Mouse (Mus musculus) embryonic facial prominence, embryonic 11.5 days (tissue): ENCODE measurements at regions not wholly inside any gene's neighbourhood (a gene's known extent, or its start where the extent isn't known, plus 50 kb on each side); places are given as distances from the start of the nearest gene placed in this dataset.

Experiments
- ATAC-seq: fragments of 200-750 bp; cut with Nextera tagmentation; replicated peaks from 2 replicates; pipeline ENCODE4 v1.8.0; 2017; ENCODE audit warnings: low read depth; ENCODE audit not compliant: insufficient number of reproducible peaks, low FRiP score, low TSS enrichment
- DNase-seq: peaks from one replicate; pipeline ENCODE4 v3.0.0-alpha.2; 2015; ENCODE audit warnings: low spot score
- H3K27ac ChIP-seq: fragments of 300-500 bp; sonication (generic); replicated peaks from 2 replicates; pipeline ENCODE4 v1.5.1; 2014; ENCODE audit warnings: mild to moderate bottlenecking, low read depth, low read length, control low read depth
- H3K27me3 ChIP-seq: fragments of 300-500 bp; sonication (generic); 2 replicates; pipeline ENCODE4 v1.6.1; 2014; ENCODE audit warnings: mild to moderate bottlenecking, low read length, moderate library complexity, mixed read lengths; ENCODE audit not compliant: control insufficient read depth, insufficient read depth
- H3K36me3 ChIP-seq: fragments of 300-500 bp; sonication (generic); replicated peaks from 2 replicates; pipeline ENCODE4 v1.6.1; 2014; ENCODE audit warnings: low read depth, mild to moderate bottlenecking, low read length, moderate library complexity, mixed read lengths; ENCODE audit not compliant: control insufficient read depth, insufficient read depth
- H3K4me1 ChIP-seq: fragments of 300-500 bp; sonication (generic); 2 replicates; pipeline ENCODE4 v1.6.1; 2014; ENCODE audit warnings: low read length, mixed read lengths; ENCODE audit not compliant: control insufficient read depth, insufficient read depth
- H3K4me2 ChIP-seq: fragments of 300-500 bp; sonication (generic); 2 replicates; pipeline ENCODE4 v1.6.1; 2014; ENCODE audit warnings: low read depth, mild to moderate bottlenecking, control low read depth, low read length, moderate library complexity
- H3K4me3 ChIP-seq: fragments of 300-500 bp; sonication (generic); 2 replicates; pipeline ENCODE4 v1.5.1; 2014; ENCODE audit warnings: low read depth, low read length, control low read depth
- H3K9ac ChIP-seq: fragments of 300-500 bp; sonication (generic); replicated peaks from 2 replicates; pipeline ENCODE4 v1.6.1; 2014; ENCODE audit warnings: mild to moderate bottlenecking, control low read depth, low read length
- H3K9me3 ChIP-seq: fragments of 300-500 bp; sonication (generic); replicated peaks from 2 replicates; pipeline ENCODE4 v1.6.1; 2016; ENCODE audit warnings: mild to moderate bottlenecking, low read length, inconsistent platforms, mixed read lengths; ENCODE audit not compliant: control insufficient read depth
- WGBS: fragments of 180-500 bp; shearing (Covaris S2); extraction: QIAGEN DNeasy Blood & Tissue Kit; methylation state at CpG from one replicate; pipeline ENCODE4 v1.1.7; 2014; 5-methylcytosine and 5-hydroxymethylcytosine counted together

- no peak overlapping the region for H3K4me2 ChIP-seq
- no peaks in the 10 kb centered on the region for H3K27me3 ChIP-seq
- H3K9ac ChIP-seq: no peak overlapping the region
- no peaks in the 10 kb centered on the region for H3K36me3 ChIP-seq
- no peaks in the 10 kb centered on the region for H3K4me1 ChIP-seq
- ATAC-seq (no peak), DNase-seq (no peak)
- H3K27ac ChIP-seq: no peak overlapping the region
- no peaks in the 10 kb centered on the region for H3K9me3 ChIP-seq
- 84% methylated on average over 1 of the region's 1 CpGs for WGBS
- no peak overlapping the region for H3K4me3 ChIP-seq
These were observed 119.8 kb downstream of the Tbr1 start for GRCm38 (mm10) chr2:61922496-61922895.

GRCm38 (mm10) chr2:61938296-61938695 is 108.0 kb upstream of the Slc4a10 start:
- Histone ChIP-seq H3K9ac (no peak overlapping the region), H3K4me1 (no peaks in the 10 kb centered on the region), H3K9me3 (no peaks in the 10 kb centered on the region), H3K36me3 (no peaks in the 10 kb centered on the region), H3K4me3 (no peak overlapping the region), H3K27ac (no peak overlapping the region), H3K4me2 (no peak overlapping the region), H3K27me3 (no peaks in the 10 kb centered on the region)
- WGBS: 80% methylated on average over 2 of the region's 2 CpGs
- ATAC-seq: no peak
- DNase-seq: no peak

DNA sequence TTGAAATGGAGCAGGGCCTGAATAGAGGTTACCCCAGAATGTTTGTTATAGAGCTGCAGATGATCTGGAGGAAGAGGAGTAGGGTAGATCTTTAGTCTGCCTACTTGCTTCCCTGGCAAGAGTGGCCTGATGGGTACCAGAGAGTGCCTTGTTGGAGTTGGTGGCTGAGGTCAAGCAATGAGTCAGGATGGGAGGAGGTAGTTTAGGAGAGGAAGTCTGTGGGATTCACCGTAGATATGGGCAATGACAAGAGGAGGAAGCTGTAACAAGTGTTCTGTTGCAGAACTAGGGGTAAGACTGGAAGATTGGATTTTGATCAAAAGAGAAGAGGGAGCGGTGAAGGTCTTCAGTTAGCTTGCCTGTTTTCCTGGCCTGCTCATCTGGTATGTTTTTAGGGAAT is 80.3 kb upstream of the Slc4a10 start:
- ATAC-seq (no peak), DNase-seq (no peak)
- no peaks in the 10 kb centered on the region for H3K4me1 ChIP-seq
- H3K9ac ChIP-seq: no peak overlapping the region
- no peaks in the 10 kb centered on the region for H3K9me3 ChIP-seq
- WGBS: 96% methylated on average over 2 of the region's 2 CpGs
- no peaks in the 10 kb centered on the region for H3K36me3 ChIP-seq
- no peak overlapping the region for H3K27ac ChIP-seq
- H3K27me3 ChIP-seq: no peaks in the 10 kb centered on the region
- no peak overlapping the region for H3K4me2 ChIP-seq
- H3K4me3 ChIP-seq: no peak overlapping the region

DNA sequence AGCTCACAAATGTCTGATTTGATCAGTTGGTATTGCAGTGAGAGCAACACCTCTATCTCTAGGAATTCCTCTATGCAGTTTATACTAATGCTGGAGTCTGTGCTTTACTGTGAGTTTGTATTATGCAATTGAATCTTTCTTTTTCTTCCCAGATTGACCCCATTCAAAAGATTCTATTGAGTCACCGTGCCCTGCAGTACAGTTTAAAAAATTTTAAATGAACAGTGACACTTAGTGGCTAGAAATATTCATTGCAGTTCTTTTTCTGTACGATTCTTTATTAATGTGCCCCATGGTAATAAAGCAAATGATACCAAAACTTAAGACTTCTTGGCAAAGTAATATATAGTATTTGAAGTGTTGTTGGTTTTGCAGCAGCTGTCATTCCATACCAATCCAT is 78.5 kb upstream of the Slc4a10 start:
- no peak overlapping the region for H3K9ac ChIP-seq
- 21% methylated on average over 2 of the region's 2 CpGs for whole genome bisulfite sequencing
- H3K4me2 ChIP-seq: no peak overlapping the region
- H3K27ac ChIP-seq: no peak overlapping the region
- ATAC-seq: no peak
- peak; percentile 50 for DNase-seq
- H3K4me1 ChIP-seq: no peaks in the 10 kb centered on the region
- no peaks in the 10 kb centered on the region for H3K36me3 ChIP-seq
- H3K9me3 ChIP-seq: no peaks in the 10 kb centered on the region
- H3K4me3 ChIP-seq: no peak overlapping the region
- H3K27me3 ChIP-seq: no peaks in the 10 kb centered on the region

- Histone ChIP-seq H3K4me2 (no peak overlapping the region), H3K27ac (no peak overlapping the region), H3K9ac (no peak overlapping the region), H3K9me3 (no peaks in the 10 kb centered on the region), H3K4me1 (no peaks in the 10 kb centered on the region), H3K36me3 (no peaks in the 10 kb centered on the region), H3K27me3 (no peaks in the 10 kb centered on the region), H3K4me3 (no peak overlapping the region)
- ATAC-seq (no peak), DNase-seq (no peak)
- 47% methylated on average over 2 of the region's 2 CpGs for WGBS
These were observed 76.2 kb upstream of the Slc4a10 start for GRCm38 (mm10) chr2:61970029-61970428.

DNA sequence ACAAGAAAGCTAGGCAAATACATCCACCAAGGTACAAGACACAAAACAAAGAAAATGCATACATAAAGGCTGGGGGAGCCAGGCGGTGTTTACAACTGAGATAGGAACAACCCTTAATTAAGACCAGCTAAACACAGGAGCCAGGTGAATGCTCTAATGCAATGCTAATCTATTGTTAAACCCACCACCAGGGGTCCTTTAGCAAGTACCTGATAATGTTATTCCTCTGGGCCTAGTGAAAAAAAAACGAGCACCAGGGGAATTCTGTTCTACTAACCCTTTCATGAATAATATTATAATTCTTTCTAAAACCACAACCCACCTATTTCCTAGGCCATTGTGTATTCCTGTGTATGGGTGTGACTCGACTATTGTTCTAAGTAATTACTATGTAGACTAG is 61.5 kb upstream of the Slc4a10 start:
- Histone ChIP-seq H3K27me3 (no peaks in the 10 kb centered on the region), H3K36me3 (no peaks in the 10 kb centered on the region), H3K9me3 (no peaks in the 10 kb centered on the region), H3K4me2 (no peak overlapping the region), H3K4me3 (no peak overlapping the region), H3K9ac (no peak overlapping the region), H3K4me1 (no peaks in the 10 kb centered on the region), H3K27ac (no peak overlapping the region)
- ATAC-seq (no peak), DNase-seq (no peak)
- 79% methylated on average over 3 of the region's 3 CpGs for WGBS

DNA sequence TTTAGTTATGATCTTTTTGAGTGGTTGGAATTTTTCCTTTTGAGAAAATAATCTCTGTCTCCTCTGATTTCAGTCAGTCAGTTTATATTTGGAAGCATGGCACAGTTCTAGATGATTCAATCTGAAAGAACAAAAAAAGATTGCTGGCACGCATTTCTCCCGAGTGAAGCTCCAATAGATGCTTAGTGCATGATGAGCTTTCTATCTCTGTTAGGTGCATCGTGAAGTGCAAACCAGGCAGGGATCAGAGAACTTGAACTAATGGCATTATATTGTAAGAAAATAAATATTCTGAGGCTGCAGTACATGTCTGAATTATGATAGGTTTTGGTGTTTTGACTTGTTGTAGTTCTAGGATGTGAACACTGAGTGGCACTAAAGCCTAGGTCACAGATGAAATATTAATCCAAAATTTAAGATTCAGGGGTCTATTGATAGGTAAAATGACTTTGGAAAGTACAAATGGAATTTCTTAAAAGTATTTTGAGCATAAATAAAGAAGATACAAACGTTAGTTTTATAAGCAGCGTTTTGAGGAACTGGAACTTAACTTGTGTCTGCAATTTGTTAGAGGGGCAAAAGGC is 59.2 kb upstream of the Slc4a10 start:
- 56% methylated on average over 5 of the region's 5 CpGs for WGBS
- no peak overlapping the region for H3K4me3 ChIP-seq
- no peaks in the 10 kb centered on the region for H3K27me3 ChIP-seq
- no peaks in the 10 kb centered on the region for H3K4me1 ChIP-seq
- DNase-seq: peak; percentile 4
- H3K36me3 ChIP-seq: no peaks in the 10 kb centered on the region
- no peak for ATAC-seq
- H3K9me3 ChIP-seq: no peaks in the 10 kb centered on the region
- no peak overlapping the region for H3K27ac ChIP-seq
- H3K4me2 ChIP-seq: no peak overlapping the region
- no peak overlapping the region for H3K9ac ChIP-seq
